Mouse (Mus musculus) megakaryocyte, embryonic 14.5 days (primary cell): ENCODE measurements around the gene Samm50.

Experiments
- FLI1 ChIP-seq: IDR thresholded peaks from 2 replicates; pipeline ENCODE4 v1.6.1; 2012; ENCODE audit warnings: low read length, inconsistent platforms, mixed read lengths
- GATA1 ChIP-seq: IDR thresholded peaks from 3 replicates; pipeline ENCODE4 v1.6.1; 2012; ENCODE audit warnings: mixed read lengths, low read length, inconsistent platforms, borderline replicate concordance

DNA sequence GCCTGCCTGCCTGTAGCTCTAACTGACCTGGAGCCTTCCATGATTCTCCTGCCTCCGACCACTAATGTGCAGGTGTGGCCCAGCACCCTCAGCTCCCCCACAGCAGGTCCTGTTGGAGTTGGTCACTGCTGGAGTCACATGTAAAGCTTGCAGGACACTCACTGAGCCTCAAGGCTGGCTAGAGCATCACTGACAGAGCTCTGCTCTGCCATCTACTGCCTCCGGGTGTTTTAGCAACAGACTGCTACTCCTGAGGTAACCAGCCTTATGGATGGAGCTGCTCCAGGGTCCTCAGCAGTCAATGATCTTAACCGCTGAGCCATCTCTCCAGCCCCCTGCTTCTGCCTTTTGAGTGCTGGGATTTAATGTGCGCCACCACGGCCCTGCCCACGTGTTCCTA lies 31.4 kb downstream of the Samm50 start:
- no peak for TF ChIP-seq GATA1
- TF ChIP-seq FLI1, result no peak
